Mouse (Mus musculus) adrenal gland, adult 2 months (tissue): Measurements from ENCODE around the gene Bach2. TPM values are rescaled to one million over a fixed set of nuclear protein-coding genes. Genes with fewer than 3 reads are reported as not detected.

ENCODE experiments used
- DNase-seq: peaks from one replicate; pipeline ENCODE4 v3.0.0; 2021
- polyA plus RNA-seq: library from polyadenylated mRNA; depleted of rRNA; stranded (reverse); fragments of >200 nt; gene quantifications from 2 replicates; pipeline ENCODE4 v1.2.3, GENCODE M21; 2012
- total RNA-seq, 2 experiments: library from RNA; stranded (reverse); gene quantifications; 2 replicates each; pipeline ENCODE4 v1.2.3; 2021

Bach2 gene
- total and polyA plus RNA-seq, 3 experiments: 0.61 to 2.9 (median 2.2) TPM

- DNase-seq: no peak
Measured at GRCm38 (mm10) chr4:32328561-32328960, 90.0 kb downstream of the Bach2 start.

- no peak for DNase-seq
Measured at GRCm38 (mm10) chr4:32330584-32331314, 92.1 kb downstream of the Bach2 start.

- DNase-seq: no peak
Measured at GRCm38 (mm10) chr4:32332028-32332427, 93.4 kb downstream of the Bach2 start.

GRCm38 (mm10) chr4:32334131-32334530, 95.5 kb downstream of the Bach2 start:
- no peak for DNase-seq

GRCm38 (mm10) chr4:32334765-32335164, 96.2 kb downstream of the Bach2 start:
- DNase-seq: no peak

GRCm38 (mm10) chr4:32335659-32336058, 97.1 kb downstream of the Bach2 start:
- DNase-seq: no peak

- no peak for DNase-seq
Measured at GRCm38 (mm10) chr4:32336642-32337041, 98.0 kb downstream of the Bach2 start.

GRCm38 (mm10) chr4:32337638-32338037, 99.0 kb downstream of the Bach2 start:
- DNase-seq: peak; percentile 56

- DNase-seq: no peak
Measured at GRCm38 (mm10) chr4:32338451-32338850, 99.8 kb downstream of the Bach2 start.

- DNase-seq: no peak
Measured at GRCm38 (mm10) chr4:32340844-32341243, 102.2 kb downstream of the Bach2 start.

GRCm38 (mm10) chr4:32342269-32342668, 103.7 kb downstream of the Bach2 start:
- DNase-seq: no peak

GRCm38 (mm10) chr4:32343256-32344165, 104.9 kb downstream of the Bach2 start:
- no peak for DNase-seq

- DNase-seq: no peak
Measured at GRCm38 (mm10) chr4:32344276-32344675, 105.7 kb downstream of the Bach2 start.

GRCm38 (mm10) chr4:32347202-32347601, 108.6 kb downstream of the Bach2 start:
- DNase-seq: no peak

GRCm38 (mm10) chr4:32347711-32348110, 109.1 kb downstream of the Bach2 start:
- DNase-seq: no peak

- no peak for DNase-seq
Measured at GRCm38 (mm10) chr4:32349361-32349760, 110.8 kb downstream of the Bach2 start.

- DNase-seq: no peak
Measured at GRCm38 (mm10) chr4:32351236-32351635, 112.6 kb downstream of the Bach2 start.

- DNase-seq: no peak
Measured at GRCm38 (mm10) chr4:32351661-32352246, 113.2 kb downstream of the Bach2 start.

- DNase-seq: no peak
Measured at GRCm38 (mm10) chr4:32352442-32352841, 113.8 kb downstream of the Bach2 start.

- no peak for DNase-seq
Measured at GRCm38 (mm10) chr4:32352842-32353241, 114.2 kb downstream of the Bach2 start.

GRCm38 (mm10) chr4:32355935-32356617, 117.5 kb downstream of the Bach2 start:
- DNase-seq: no peak

- DNase-seq: no peak
Measured at GRCm38 (mm10) chr4:32357996-32358600, 119.5 kb downstream of the Bach2 start.
